Mouse (Mus musculus) forebrain, embryonic 10.5 days (tissue): ENCODE data around the gene Rhox3f. TPM values are rescaled to one million over a fixed set of nuclear protein-coding genes. Genes with fewer than 3 reads are reported as not detected.
"Not testable (repeated sequence)": the region's sequence is repeated elsewhere in the genome, so short reads cannot be mapped to it uniquely, and the experiment has no call there.

Experiments used
- DNase-seq: peaks from one replicate; pipeline ENCODE4 v3.0.0-alpha.2; 2017; ENCODE audit warnings: low spot score; ENCODE audit errors: extremely low spot score
- H3K27ac ChIP-seq: fragments of 300-500 bp; sonication (generic); 2 replicates; pipeline ENCODE4 v1.5.1; 2016; ENCODE audit warnings: mild to moderate bottlenecking
- H3K27me3 ChIP-seq: fragments of 300-500 bp; sonication (generic); 2 replicates; pipeline ENCODE4 v1.6.1; 2016; ENCODE audit warnings: mild to moderate bottlenecking; ENCODE audit not compliant: poor library complexity, severe bottlenecking
- H3K36me3 ChIP-seq: fragments of 300-500 bp; sonication (generic); replicated peaks from 2 replicates; pipeline ENCODE4 v1.6.1; 2016; ENCODE audit warnings: mild to moderate bottlenecking, moderate library complexity
- H3K4me1 ChIP-seq: fragments of 300-500 bp; sonication (generic); 2 replicates; pipeline ENCODE4 v1.6.1; 2016
- H3K4me3 ChIP-seq: fragments of 300-500 bp; sonication (generic); 2 replicates; pipeline ENCODE4 v1.5.1; 2016; ENCODE audit warnings: mild to moderate bottlenecking, moderate library complexity
- H3K9me3 ChIP-seq: fragments of 300-500 bp; sonication (generic); 2 replicates; pipeline ENCODE4 v1.6.1; 2016; ENCODE audit warnings: mild to moderate bottlenecking, moderate library complexity
- WGBS: fragments of 180-500 bp; shearing (Covaris S2); methylation state at CpG from one replicate; pipeline ENCODE4 v1.1.7; 2016; 5-methylcytosine and 5-hydroxymethylcytosine counted together
- polyA plus RNA-seq: library from polyadenylated mRNA; unstranded; fragments of >200 nt; fragmentation: Nextera tagmentation; extraction: Ambion mirVana; gene quantifications from 2 replicates; pipeline ENCODE4 v1.2.1, GENCODE M21; 2016

The Rhox3f gene
- not detected in 2 replicates for polyA plus RNA-seq

DNA sequence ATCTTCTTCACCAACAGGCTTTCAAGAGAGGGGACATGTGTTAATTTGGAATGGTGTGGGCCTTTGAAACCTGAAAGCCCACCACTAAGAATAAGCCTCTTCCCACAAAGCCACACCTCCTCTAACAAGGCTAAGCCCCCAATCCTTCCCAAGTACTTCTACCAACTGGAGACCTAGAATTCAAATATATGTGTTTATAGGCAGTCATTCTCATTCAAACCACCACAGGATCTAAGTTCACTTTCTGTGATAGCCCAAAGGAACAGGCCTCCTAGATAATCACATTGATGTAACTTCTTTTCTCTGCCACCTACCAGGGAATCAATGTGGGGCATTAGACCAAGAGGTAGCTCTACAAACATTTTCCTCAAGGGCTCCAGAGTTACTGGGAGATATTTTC lies at the start of gene Rhox3f:
Gene Rhox3f, plus strand, starts transcription at position 301 of the 400 bp plus-strand sequence.
- H3K27me3 ChIP-seq, H3K36me3 ChIP-seq, DNase-seq, H3K27ac ChIP-seq, H3K9me3 ChIP-seq, H3K4me1 ChIP-seq, H3K4me3 ChIP-seq: not testable (repeated sequence)

DNA sequence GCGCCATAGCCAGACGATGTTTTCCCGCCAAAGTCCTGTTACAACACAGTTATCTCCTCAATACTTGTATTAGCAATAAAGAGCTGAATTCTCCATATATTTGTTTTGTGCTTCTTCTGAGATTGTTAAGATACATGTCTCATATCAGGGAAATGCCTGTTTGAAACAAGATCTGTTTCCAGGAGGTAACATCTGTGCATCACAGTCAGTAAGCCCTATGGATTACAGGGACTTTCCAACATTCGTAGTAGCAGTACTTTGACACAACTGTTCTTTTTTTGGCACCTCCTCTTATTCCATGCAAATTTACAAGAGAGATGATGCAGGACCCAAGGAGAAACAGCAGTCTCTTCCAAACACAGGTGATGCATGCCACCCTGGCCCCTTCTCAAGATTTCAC lies 39.1 kb upstream of the Rhox3f start, which contains the start of gene Rhox3e:
Gene Rhox3e, plus strand, starts transcription at position 301 of the 400 bp plus-strand sequence.
- H3K36me3 ChIP-seq, H3K4me1 ChIP-seq, DNase-seq, H3K27me3 ChIP-seq, H3K9me3 ChIP-seq, H3K4me3 ChIP-seq, H3K27ac ChIP-seq: not testable (repeated sequence)
- WGBS = no CpG with 5 or more reads among the region's 4 CpGs

DNA sequence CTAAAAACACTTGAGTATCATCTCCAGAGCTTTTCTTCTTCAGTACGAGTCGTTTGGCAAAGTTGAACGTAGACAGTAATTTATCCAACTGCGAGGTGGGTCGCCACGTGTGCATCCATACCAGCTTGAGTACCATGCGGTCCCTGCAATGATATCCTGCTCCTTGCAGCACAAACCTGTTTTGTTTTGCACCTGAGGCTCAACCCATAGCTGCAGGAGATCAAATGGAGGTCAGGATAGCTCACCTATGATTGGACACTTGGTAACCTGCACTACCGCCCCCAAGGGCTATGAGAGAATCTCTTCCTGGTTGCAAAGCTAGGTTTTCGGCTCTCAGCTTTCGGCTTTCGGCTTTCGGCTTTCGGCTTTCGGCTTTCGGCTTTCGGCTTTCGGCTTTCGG lies 23.7 kb upstream of the Rhox3f start, which contains the start of gene Rhox4e:
Gene Rhox4e, plus strand, starts transcription at position 301 of the 400 bp plus-strand sequence.
- not testable (repeated sequence) for H3K4me3 ChIP-seq, H3K4me1 ChIP-seq, H3K27me3 ChIP-seq, DNase-seq, H3K9me3 ChIP-seq, H3K27ac ChIP-seq, H3K36me3 ChIP-seq
- WGBS = 95% methylated on average over 10 of the region's 18 CpGs

DNA sequence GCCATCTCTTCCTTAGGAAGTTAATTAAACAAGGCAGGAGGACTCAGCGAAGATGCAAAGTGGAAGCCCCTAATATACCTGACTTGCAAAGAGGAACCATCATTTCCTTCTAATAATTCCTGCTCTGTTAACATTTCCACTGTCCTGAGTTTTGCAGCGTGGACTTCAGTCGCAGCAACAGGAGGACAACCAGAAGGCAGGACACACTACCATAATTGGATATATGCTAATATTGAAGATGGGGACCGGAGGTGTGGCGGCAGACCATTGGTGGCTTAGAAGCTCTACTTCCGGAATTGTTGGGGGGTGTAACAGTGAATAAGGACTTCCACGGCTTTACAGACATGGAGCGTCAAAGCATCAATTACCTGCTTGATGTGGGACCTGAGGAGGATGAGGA lies 9.7 kb upstream of the Rhox3f start, which contains the start of gene Rhox2f:
Gene Rhox2f, plus strand, starts transcription at position 301 of the 400 bp plus-strand sequence.
- not testable (repeated sequence) for H3K27me3 ChIP-seq, H3K27ac ChIP-seq, H3K36me3 ChIP-seq, H3K4me3 ChIP-seq, H3K9me3 ChIP-seq, DNase-seq, H3K4me1 ChIP-seq
- 91% methylated on average over 8 of the region's 8 CpGs for WGBS

DNA sequence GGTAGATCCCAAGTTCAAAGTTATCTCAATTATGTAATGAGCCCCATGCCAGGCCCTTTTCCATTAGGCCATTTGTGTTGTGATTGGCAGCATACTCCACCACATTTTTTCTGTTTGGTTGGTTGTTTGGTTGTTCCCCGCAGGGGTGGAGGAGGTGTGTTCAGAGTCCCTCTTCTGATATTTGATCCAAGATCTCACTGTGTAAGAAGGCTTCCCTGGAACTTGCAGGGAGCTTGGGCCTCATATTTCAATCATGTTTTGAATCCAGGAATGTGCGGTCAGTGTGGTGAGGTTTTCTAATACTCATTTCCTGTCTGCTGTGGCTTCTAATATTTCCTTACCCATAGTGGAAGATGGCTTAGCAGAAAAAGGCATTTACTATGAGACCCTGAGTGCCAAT lies 8.2 kb upstream of the Rhox3f start:
- not testable (repeated sequence) for H3K27me3 ChIP-seq, DNase-seq, H3K27ac ChIP-seq, H3K9me3 ChIP-seq, H3K4me3 ChIP-seq, H3K36me3 ChIP-seq, H3K4me1 ChIP-seq
- WGBS = 65% methylated on average over 2 of the region's 2 CpGs

DNA sequence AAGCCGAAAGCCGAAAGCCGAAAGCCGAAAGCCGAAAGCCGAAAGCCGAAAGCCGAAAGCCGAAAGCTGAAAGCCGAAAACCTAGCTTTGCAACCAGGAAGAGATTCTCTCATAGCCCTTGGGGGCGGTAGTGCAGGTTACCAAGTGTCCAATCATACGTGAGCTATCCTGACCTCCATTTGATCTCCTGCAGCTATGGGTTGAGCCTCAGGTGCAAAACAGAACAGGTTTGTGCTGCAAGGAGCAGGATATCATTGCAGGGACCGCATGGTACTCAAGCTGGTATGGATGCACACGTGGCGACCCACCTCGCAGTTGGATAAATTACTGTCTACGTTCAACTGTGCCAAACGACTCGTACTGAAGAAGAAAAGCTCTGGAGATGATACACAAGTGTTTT lies 26.8 kb downstream of the Rhox3f start, which contains the start of gene Rhox4f:
Gene Rhox4f, minus strand, starts transcription at position 101 of the 400 bp plus-strand sequence.
- H3K27ac ChIP-seq, H3K4me3 ChIP-seq, DNase-seq, H3K4me1 ChIP-seq, H3K36me3 ChIP-seq, H3K9me3 ChIP-seq, H3K27me3 ChIP-seq: not testable (repeated sequence)
- 93% methylated on average over 17 of the region's 19 CpGs for WGBS

DNA sequence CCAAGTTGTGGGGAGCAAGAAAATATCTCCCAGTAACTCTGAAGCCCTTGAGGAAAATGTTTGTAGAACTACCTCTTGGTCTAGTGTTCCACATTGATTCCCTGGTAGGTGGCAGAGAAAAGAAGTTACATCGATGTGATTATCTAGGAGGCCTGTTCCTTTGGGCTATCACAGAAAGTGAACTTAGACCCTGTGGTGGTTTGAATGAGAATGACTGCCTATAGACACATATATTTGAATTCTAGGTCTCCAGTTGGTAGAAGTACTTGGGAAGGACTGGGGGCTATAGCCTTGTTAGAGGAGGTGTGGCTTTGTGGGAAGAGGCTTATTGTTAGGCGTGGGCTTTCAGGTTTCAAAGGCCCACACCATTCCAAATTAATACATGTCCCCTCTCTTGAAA lies 47.7 kb downstream of the Rhox3f start, which contains the start of gene Rhox3g:
Gene Rhox3g, minus strand, starts transcription at position 101 of the 400 bp plus-strand sequence.
- not testable (repeated sequence) for H3K36me3 ChIP-seq, H3K4me1 ChIP-seq, H3K27ac ChIP-seq, H3K27me3 ChIP-seq, H3K9me3 ChIP-seq, DNase-seq, H3K4me3 ChIP-seq
- WGBS = 97% methylated on average over 2 of the region's 2 CpGs

Other genes with a start within 250 kb of the Rhox3f start
- not detected in 2 replicates for gene Rhox3a2, start 201.0 kb upstream of the Rhox3f start, polyA plus RNA-seq
- gene Rhox4a2, start 190.1 kb upstream of the Rhox3f start, polyA plus RNA-seq = 0.27 and 0.32 TPM in 2 replicates
- not detected in 2 replicates for gene Rhox2b, start 168.9 kb upstream of the Rhox3f start, polyA plus RNA-seq
- not detected in 2 replicates for gene Rhox4b, start 148.5 kb upstream of the Rhox3f start, polyA plus RNA-seq
- gene Rhox2c, start 127.3 kb upstream of the Rhox3f start, polyA plus RNA-seq = 0.43 and 0.77 TPM in 2 replicates
- not detected in 2 replicates for gene Rhox3c, start 122.4 kb upstream of the Rhox3f start, polyA plus RNA-seq
- gene Rhox4c, start 100.7 kb upstream of the Rhox3f start, polyA plus RNA-seq = not detected in 2 replicates
- not detected in 2 replicates for gene Rhox2d, start 87.6 kb upstream of the Rhox3f start, polyA plus RNA-seq
- gene Rhox4d, start 66.6 kb upstream of the Rhox3f start, polyA plus RNA-seq = not detected in 2 replicates
- not detected in 2 replicates for gene Rhox2e, start 50.5 kb upstream of the Rhox3f start, polyA plus RNA-seq
- not detected in 2 replicates for gene Rhox3e, start 39.0 kb upstream of the Rhox3f start, polyA plus RNA-seq
- not detected in 2 replicates for gene Rhox4e, start 23.6 kb upstream of the Rhox3f start, polyA plus RNA-seq
- 0.57 TPM in 1 of 2 replicates, not detected in the other for gene Rhox2f, start 9.6 kb upstream of the Rhox3f start, polyA plus RNA-seq
- 0.17 TPM in 1 of 2 replicates, not detected in the other for gene Rhox4f, start 26.7 kb downstream of the Rhox3f start, polyA plus RNA-seq
- not detected in 2 replicates for gene Rhox3g, start 47.6 kb downstream of the Rhox3f start, polyA plus RNA-seq
- gene Rhox2g, start 62.5 kb downstream of the Rhox3f start, polyA plus RNA-seq = not detected in 2 replicates
- not detected in 2 replicates for gene Rhox4g, start 70.3 kb downstream of the Rhox3f start, polyA plus RNA-seq
- gene Rhox3h, start 87.8 kb downstream of the Rhox3f start, polyA plus RNA-seq = not detected in 2 replicates
- not detected in 2 replicates for gene Rhox2h, start 92.3 kb downstream of the Rhox3f start, polyA plus RNA-seq
- 1.4 and 1.7 TPM in 2 replicates for gene Rhox5, start 223.8 kb downstream of the Rhox3f start, polyA plus RNA-seq
- gene Rhox6, start 245.9 kb downstream of the Rhox3f start, polyA plus RNA-seq = not detected in 2 replicates